Mouse (Mus musculus) liver, postnatal 0 days (tissue): Measurements from ENCODE around the gene Rnf148. TPM values are rescaled to one million over a fixed set of nuclear protein-coding genes. Genes with fewer than 3 reads are reported as not detected.

Experiments
- ATAC-seq: fragments of 200-750 bp; cut with Nextera tagmentation; 2 replicates; pipeline ENCODE4 v1.8.0; 2017; ENCODE audit warnings: mild to moderate bottlenecking, moderate library complexity
- DNase-seq: peaks from one replicate; pipeline ENCODE4 v3.0.0-alpha.2; 2016
- H3K27ac ChIP-seq: fragments of 300-500 bp; sonication (generic); 2 replicates; pipeline ENCODE4 v1.5.1; 2014; ENCODE audit warnings: antibody characterized with exemption, moderate library complexity, mild to moderate bottlenecking, low read depth
- H3K27me3 ChIP-seq: fragments of 300-500 bp; sonication (generic); 2 replicates; pipeline ENCODE4 v1.6.1; 2014; ENCODE audit warnings: low read length, control low read depth, mixed read lengths; ENCODE audit not compliant: insufficient read depth
- H3K36me3 ChIP-seq: fragments of 300-500 bp; sonication (generic); replicated peaks from 2 replicates; pipeline ENCODE4 v1.6.1; 2014; ENCODE audit warnings: mild to moderate bottlenecking, control low read depth, low read length, moderate library complexity, mixed read lengths; ENCODE audit not compliant: insufficient read depth
- H3K4me1 ChIP-seq: fragments of 300-500 bp; sonication (generic); 2 replicates; pipeline ENCODE4 v1.6.1; 2014; ENCODE audit warnings: antibody characterized with exemption, mild to moderate bottlenecking, control low read depth; ENCODE audit not compliant: insufficient read depth
- H3K4me2 ChIP-seq: fragments of 300-500 bp; sonication (generic); 2 replicates; pipeline ENCODE4 v1.6.1; 2014; ENCODE audit warnings: low read depth, mild to moderate bottlenecking, low read length, moderate library complexity, mixed read lengths
- H3K4me3 ChIP-seq: fragments of 300-500 bp; sonication (generic); 2 replicates; pipeline ENCODE4 v1.5.1; 2014; ENCODE audit warnings: low read depth, low read length
- H3K9ac ChIP-seq: fragments of 300-500 bp; sonication (generic); replicated peaks from 2 replicates; pipeline ENCODE4 v1.6.1; 2014; ENCODE audit warnings: mild to moderate bottlenecking, moderate library complexity
- H3K9me3 ChIP-seq: fragments of 300-500 bp; sonication (generic); 2 replicates; pipeline ENCODE4 v1.6.1; 2016; ENCODE audit warnings: mild to moderate bottlenecking, control low read depth, low read length, mixed read lengths
- CTCF ChIP-seq: sonication (generic); IDR thresholded peaks from 2 replicates; pipeline ENCODE4 v1.5.1; 2016; ENCODE audit warnings: antibody characterized with exemption, low read depth
- EP300 ChIP-seq: IDR thresholded peaks from 2 replicates; pipeline ENCODE4 v1.6.1; 2016; ENCODE audit warnings: antibody characterized with exemption, low read depth, mild to moderate bottlenecking
- WGBS: fragments of 180-500 bp; shearing (Covaris S2); extraction: QIAGEN DNeasy Blood & Tissue Kit; methylation state at CpG from one replicate; pipeline ENCODE4 v1.1.7; 2014; ENCODE audit not compliant: insufficient replicate concordance; 5-methylcytosine and 5-hydroxymethylcytosine counted together
- polyA plus RNA-seq: library from polyadenylated mRNA; unstranded; fragments of >200 nt; fragmentation: Nextera tagmentation; extraction: Ambion mirVana; gene quantifications from 2 replicates; pipeline ENCODE4 v1.2.1, GENCODE M21; 2015

Rnf148 gene
- polyA plus RNA-seq, 1 experiment from 2014 or later, result not detected

- DNase-seq, result no peak
- H3K4me2 ChIP-seq, result no peak overlapping the region
- WGBS, result 74% methylated on average over 3 of the region's 3 CpGs
- no peak overlapping the region for H3K4me3 ChIP-seq
- H3K9ac ChIP-seq, result no peak overlapping the region
- H3K27ac ChIP-seq, result no peak overlapping the region
- no peaks in the 10 kb centered on the region for H3K9me3 ChIP-seq
- H3K27me3 ChIP-seq, result no peaks in the 10 kb centered on the region
- TF ChIP-seq EP300, result no peak
- no peaks in the 10 kb centered on the region for H3K36me3 ChIP-seq
- H3K4me1 ChIP-seq, result no peaks in the 10 kb centered on the region
- ATAC-seq, result no peak
Observed at GRCm38 (mm10) chr6:23635208-23635607, 19.7 kb downstream of the Rnf148 start.

DNA sequence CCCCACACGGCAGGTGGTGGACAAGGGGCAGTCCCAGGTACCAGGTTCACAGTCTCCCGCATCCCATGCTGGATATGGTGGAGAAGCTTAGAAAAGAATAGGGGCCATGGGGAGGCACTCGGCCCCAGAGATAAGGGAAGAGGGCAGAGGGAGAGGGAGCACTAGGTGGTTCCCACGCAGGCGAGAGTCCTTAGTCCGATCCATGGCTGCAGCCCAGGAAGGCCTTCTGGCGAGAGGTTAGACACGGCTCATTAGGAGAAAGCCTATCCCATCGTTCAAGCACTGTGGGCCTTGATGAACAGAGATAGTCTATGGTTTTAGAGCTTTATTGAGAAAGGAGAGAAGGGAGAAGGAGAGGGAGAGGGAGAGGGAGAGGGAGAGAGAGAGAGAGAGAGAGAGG, 20.9 kb downstream of the Rnf148 start:
- DNase-seq, result no peak
- no peak for ATAC-seq
- H3K4me3 ChIP-seq, result no peak overlapping the region
- H3K9ac ChIP-seq, result no peak overlapping the region
- 79% methylated on average over 9 of the region's 9 CpGs for WGBS
- H3K4me1 ChIP-seq, result no peaks in the 10 kb centered on the region
- no peak overlapping the region for H3K27ac ChIP-seq
- no peaks in the 10 kb centered on the region for H3K9me3 ChIP-seq
- no peaks in the 10 kb centered on the region for H3K27me3 ChIP-seq
- no peak for TF ChIP-seq EP300
- no peak for TF ChIP-seq CTCF
- no peaks in the 10 kb centered on the region for H3K36me3 ChIP-seq
- H3K4me2 ChIP-seq, result no peak overlapping the region

DNA sequence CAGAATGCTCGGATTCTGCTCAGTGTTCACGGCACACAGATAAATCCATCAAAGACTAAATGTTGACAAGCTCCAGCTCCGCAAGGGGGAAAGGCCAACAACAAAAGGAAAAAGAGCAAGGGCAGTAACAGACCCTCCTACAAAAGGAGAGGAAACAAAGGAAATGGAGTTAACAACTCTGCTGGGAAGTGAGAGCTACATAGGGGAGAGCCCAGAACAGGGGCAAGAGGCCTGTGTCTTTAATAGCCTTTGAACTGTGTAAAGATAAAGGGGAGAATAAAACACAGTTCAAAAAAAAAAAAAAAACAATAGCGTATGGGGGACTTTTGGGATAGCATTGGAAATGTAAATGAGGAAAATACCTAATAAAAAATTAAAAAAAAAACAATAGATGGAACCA, 24.5 kb downstream of the Rnf148 start:
- WGBS, result 47% methylated on average over 4 of the region's 4 CpGs
- Histone ChIP-seq H3K27me3 (no peaks in the 10 kb centered on the region), H3K4me3 (no peak overlapping the region), H3K9ac (no peak overlapping the region), H3K9me3 (no peaks in the 10 kb centered on the region), H3K27ac (no peak overlapping the region), H3K36me3 (no peaks in the 10 kb centered on the region), H3K4me2 (no peak overlapping the region), H3K4me1 (no peaks in the 10 kb centered on the region)
- no peak for DNase-seq
- no peak for ATAC-seq
- no peak for TF ChIP-seq CTCF
- no peak for TF ChIP-seq EP300

Other genes starting within 250 kb of the Rnf148 start
- not detected in 2 replicates for gene Rnf133, start 4.8 kb downstream of the Rnf148 start, polyA plus RNA-seq
- gene Cadps2, start 184.3 kb upstream of the Rnf148 start, polyA plus RNA-seq, result 0.13 and 0.18 TPM in 2 replicates